Mouse (Mus musculus): ENCODE measurements at regions not wholly inside any gene's neighbourhood (a gene's known extent, or its start where the extent isn't known, plus 50 kb on each side); places are given as distances from the start of the nearest gene placed in this dataset.

DNA sequence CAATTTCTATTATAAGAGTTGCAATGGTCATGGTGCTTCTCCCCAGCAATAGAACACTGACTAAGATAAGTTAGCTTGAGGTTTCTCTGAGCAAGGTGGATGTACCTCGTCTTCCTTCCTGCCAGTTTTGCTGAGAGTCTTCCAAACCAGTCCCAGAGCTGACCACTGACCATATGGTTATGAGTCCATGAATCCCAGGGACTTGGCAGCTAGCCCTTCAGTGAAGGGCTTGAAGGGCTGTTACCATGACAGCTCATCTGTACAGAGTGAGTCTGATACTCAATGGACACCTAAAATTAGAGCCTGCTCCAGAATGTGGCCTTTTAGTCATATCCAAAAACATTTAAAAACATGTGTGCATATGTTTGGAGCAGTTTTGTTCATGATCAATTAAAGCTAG lies 297.5 kb upstream of the Thsd7b start:
- DNase-seq (ENCODE audit: low read depth in 2 of 2, low spot score in 2 of 2): no peak

DNA sequence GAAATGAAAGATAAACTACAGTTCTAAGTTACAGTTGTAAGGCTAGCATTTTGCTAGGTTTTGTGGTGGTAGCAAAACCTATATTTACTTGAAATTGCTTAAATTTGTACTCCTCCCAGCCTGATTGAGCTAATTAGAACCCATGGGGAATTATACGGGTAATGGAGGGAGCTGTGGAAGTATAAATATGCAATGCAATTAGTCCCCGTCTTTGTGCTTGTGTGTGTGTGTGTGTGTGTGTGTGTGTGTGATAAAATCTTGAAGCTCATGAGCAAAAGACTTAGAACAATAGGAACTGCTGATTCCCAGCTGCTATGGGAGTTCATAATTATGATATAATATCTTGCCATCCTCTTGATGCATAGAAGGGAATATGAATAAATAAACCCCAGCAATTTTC lies 321.7 kb upstream of the Thsd7b start:
- no peak for DNase-seq (ENCODE audit: low read depth in 2 of 2, low spot score in 2 of 2)

DNA sequence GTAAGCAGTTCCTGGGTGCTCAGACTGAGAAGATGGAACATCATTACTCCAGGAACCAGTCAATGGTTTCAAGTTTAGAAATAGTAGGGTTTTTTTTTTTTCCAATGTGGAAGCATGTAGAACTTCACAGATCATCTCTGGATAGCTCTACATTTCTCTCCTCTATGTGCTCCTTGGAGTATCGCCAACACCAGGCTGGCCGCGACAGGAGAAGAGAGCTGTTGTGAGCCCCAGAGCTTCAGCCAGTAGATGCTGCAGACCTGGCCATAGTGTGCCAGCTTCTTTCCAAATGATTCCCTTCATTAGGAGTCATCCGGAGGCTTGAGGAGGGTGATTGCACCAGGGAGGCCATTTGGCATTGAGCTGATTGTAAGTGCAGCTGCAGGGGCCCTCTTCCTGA lies 322.6 kb upstream of the Thsd7b start:
- DNase-seq (ENCODE audit: low read depth in 2 of 2, low spot score in 2 of 2): no peak

DNA sequence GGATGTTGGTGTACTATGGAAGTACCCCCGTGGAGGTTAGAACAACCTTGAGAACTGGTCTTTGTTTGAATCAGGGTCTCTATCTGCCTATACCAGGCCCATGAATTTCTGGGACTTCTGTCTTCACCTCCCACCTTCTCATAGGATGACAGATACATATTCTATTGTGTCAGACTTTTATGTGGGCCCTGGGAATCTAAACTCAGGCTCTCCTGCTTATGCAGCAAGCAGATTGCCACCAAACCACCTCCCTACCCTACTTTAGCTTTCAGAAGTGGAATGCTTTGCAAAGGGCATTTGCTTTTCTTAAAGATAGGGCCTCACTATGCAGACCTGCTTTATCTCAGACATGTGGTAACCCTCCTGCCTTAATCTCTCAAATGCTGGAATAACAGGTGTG lies 322.7 kb upstream of the Cxcr4 start:
- DNase-seq (ENCODE audit: low read depth in 2 of 2, low spot score in 2 of 2): no peak

DNA sequence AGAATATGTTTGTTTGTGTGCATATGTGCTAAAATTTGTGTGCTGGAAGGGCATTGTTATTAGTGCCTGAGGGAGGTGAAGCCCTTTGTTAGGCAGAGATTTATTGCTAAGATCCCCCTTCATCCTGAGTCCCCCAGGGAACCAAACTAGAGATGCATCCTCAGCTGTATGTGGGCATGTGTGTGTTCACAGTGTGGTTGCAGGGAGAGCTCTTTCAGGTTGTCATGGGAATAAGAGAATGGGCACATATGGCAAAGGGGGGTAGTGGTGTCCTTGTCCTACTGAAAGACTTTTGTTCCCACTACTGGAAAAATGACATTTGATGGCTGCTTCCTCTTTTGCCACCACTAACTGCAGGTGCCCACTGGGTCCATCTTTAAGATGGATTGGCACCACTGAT lies 320.4 kb upstream of the Cxcr4 start:
- DNase-seq (ENCODE audit: low read depth in 2 of 2, low spot score in 2 of 2): no peak

DNA sequence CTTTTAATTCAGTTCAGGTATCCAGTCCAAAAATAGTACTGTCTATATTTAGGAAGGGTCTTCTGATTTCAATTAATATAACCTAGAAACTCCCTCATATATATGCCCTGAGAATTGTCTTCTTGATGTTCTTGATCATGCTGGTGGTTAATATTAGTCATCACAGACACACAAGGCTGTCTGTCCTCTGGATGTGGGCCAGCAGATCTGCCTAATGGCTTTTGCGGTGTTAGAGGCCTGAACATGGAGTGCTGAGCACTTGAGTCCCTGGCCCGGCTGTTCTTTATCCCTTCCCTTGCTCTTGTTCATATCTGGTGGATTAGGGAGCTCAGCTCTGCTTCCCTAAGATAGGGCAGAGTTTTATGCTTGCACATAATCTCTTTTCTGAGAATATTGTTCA lies 315.5 kb upstream of the Cxcr4 start:
- DNase-seq (ENCODE audit: low read depth in 2 of 2, low spot score in 2 of 2): no peak

DNA sequence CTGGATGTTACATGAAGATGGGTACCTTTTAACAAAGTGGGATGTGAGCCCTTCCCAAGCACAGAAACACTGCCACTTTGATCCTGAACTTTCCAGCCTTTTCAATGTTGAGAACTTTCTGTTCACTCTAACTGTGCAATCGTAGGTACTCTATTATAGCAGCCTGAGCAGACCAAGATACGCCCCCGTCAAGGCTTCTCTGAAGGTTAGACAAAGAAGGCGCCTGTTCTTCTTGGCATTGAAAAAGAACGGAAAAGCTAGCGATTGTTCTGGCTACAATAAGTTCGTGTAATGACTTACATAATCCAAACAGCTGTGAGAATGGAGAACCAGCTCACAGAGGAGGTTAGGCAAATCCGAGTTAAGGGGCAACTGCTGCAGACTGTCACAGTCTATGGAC lies 305.9 kb upstream of the Cxcr4 start:
- DNase-seq (ENCODE audit: low read depth in 2 of 2, low spot score in 2 of 2): no peak

DNA sequence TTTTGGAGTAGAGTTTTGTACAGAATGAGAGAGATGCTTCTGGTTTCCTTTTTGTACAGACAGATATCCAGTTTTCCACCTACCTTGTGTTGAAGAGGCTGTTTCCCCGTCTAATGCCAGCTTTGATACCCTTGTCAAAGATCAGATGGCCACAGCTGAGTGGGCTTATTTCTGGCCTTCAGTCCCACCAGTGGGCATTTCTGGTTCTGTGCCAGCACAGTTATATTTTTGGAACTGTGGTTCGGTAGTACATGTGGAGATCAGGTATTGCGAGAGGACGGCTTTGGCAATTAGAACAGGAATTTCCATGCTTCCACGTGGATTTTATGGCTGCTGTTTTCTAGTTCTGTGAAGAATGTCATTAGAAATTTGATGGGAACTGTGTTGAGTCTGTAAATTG lies 302.5 kb upstream of the Cxcr4 start:
- DNase-seq (ENCODE audit: low read depth in 2 of 2, low spot score in 2 of 2): no peak

DNA sequence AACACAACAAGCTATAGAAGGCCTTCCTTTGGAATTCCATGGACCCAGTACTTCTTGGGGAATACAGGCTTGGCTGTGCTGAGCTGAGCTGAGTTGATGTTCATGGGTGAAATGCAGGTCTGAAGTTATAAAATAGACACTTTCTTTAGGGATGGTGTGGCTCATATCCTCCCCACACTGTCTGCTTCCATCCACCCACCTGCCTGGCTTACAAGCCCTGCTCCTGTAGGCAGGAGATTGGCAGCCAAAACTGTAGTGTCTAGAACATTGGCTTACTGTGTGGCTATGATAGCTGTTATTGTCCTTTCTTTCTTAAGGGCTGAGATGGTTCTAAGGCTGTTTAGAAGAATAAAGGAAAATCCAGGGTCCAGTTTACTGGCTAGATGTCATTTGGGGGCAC lies 286.2 kb upstream of the Cxcr4 start:
- DNase-seq (ENCODE audit: low read depth in 2 of 2, low spot score in 2 of 2): no peak

DNA sequence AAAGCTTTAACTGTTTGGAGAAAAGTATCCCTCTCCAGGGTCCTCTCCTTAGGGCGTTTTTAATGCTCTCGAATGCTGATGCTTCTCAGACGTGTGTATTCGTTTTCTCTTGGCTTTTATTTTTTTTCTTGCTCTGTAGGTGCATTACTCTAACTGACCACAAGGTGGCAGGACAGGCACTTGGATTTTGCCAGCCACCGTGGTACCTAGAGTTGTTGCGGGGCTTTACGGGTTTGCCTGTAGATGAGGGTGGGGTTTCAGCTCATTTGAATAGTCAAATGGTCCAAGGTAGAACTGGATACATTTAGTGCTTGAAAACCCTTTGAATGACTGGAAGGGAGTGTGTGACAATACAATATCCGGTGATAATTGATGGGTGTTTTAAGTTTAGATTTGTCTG lies 283.2 kb upstream of the Cxcr4 start:
- peak; percentile 4 to 6 for DNase-seq (ENCODE audit: low read depth in 2 of 2, low spot score in 2 of 2)

DNA sequence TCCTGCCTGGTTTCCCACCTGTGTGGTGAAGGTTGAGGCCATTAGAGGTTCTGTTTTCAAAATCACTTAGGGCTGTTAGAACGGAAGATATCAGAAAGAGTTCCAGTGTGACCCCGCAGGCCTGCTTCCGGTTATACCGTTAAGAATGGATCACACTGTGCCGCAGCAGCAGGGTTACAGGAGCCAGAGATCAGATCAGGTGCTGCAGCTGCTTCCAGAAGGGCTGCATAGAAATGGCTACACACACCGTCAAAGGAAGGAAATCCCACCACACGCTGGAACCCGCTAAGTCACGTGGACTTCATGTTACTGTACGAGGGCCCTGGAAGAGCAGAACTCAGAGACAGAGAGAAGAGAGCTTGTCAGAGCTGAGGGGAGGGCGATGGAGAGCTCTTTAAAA lies 282.1 kb upstream of the Cxcr4 start:
- no peak for DNase-seq (ENCODE audit: low read depth in 2 of 2, low spot score in 2 of 2)

DNA sequence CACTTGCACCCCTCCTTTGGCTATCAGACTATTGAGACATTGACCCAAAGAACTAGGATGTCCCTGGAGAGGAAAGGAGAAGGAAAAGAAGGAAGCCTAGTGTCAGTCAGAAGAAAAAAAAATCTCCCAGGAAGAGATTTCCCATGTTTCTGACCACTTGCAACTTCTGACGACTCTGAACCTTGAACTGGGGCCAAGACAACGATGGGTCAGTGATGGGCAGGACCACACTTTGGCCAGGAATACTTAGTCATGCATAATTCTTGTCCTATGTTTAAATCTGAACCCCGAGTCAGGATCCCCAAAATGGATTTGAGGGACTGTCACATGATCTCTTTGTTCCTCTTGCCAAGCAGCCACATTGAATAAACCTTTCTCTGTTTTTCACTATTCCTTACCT lies 276.7 kb upstream of the Cxcr4 start:
- DNase-seq (ENCODE audit: low read depth in 2 of 2, low spot score in 2 of 2): no peak

DNA sequence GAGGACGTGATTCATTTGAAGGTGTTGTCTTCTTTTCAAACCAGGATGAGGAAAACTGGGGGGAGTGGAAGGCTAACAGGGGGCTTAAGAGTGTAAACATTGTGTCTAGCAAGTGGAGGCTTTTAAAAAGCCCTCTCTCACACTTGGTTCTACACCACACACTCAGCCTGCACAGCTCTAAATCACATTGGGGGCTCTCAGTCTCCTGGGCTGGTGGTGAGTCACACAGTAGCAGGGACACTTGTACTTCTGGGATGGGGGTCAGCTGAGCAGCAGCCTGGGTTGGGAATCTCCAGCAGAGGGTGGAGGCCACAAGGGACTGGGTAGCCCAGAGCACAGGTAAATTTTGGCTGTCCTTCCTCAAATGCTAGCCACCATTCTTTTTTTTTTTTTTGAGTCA lies 268.4 kb upstream of the Cxcr4 start:
- DNase-seq (ENCODE audit: low read depth in 2 of 2, low spot score in 2 of 2): no peak

DNA sequence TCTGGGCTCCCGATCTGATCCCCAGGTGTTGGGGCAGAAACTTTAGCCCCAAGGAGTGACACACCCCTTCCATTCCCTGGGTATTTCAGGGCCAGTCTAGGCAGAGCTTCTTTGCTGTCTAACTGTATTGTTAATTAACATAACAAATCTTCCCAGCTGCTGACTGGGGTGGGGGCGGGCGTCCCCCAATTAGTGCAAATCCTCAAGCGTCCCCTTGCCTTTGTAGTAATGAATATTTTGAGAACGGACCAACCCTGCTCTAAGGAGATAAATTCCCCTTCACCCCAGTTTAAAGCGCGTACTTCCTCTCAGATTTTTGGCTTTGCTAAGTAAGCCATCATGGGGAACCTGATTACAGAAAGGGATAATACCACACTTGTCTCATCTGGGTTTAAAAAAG lies 268.0 kb upstream of the Cxcr4 start:
- no peak for DNase-seq (ENCODE audit: low read depth in 2 of 2, low spot score in 2 of 2)

DNA sequence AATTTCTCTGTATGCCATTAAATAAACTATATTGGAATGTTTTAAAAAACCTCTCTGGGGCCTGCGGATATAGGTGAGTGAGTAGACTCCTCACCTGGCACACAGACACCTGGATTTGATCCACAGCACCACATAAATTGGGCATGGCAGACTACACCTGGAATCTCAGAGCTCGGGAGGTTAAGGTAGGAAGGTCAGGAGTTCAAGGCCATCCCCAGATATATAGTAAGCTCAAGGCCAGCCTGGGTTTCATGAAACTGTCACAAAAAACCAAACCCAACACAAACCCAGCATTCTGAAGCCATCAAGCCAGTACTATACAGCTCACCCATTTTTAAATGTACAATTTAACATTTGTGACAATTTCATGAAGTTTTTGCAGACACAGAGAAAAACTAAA lies 266.6 kb upstream of the Cxcr4 start:
- no peak for DNase-seq (ENCODE audit: low read depth in 2 of 2, low spot score in 2 of 2)

DNA sequence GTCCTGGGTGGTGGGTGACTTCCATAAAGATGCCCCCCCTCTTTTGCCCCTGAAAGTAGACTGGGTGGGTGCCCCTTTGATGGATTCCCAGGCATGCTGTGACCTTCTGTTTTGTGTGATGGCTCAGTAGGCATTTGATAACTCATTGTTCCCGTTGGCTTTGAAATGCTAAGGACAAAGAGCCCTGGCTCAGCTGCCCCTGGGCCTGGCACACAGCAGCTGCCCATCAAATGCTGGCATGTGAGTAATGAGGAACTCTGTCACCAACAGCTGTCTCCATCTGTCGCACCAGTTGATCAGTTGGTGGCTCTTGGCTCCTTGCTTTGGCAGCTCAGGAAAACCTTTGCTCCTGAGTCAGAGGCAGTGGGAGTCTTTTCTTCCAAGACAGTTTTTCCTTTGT lies 264.8 kb upstream of the Cxcr4 start:
- no peak for DNase-seq (ENCODE audit: low read depth in 2 of 2, low spot score in 2 of 2)

DNA sequence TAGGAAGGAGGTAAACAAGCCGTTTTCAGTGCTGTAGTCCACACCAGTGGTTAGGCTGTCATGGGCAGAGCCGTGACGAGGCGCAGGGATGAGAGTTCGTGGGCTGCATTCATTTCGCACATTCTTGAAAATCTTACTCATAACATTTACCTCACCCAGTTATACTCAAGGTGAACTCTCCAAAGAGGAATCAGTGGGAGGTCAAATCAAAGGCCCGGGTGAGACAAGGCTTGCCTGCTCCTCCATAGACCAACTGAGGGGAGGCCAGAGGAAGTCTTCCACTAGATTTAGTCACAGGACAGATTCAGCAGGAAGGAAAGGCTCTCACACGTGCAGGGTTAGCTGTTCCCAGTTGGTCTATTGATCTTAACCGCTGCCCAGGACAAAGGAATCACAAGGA lies 262.6 kb upstream of the Cxcr4 start:
- no peak for DNase-seq (ENCODE audit: low read depth in 2 of 2, low spot score in 2 of 2)

DNA sequence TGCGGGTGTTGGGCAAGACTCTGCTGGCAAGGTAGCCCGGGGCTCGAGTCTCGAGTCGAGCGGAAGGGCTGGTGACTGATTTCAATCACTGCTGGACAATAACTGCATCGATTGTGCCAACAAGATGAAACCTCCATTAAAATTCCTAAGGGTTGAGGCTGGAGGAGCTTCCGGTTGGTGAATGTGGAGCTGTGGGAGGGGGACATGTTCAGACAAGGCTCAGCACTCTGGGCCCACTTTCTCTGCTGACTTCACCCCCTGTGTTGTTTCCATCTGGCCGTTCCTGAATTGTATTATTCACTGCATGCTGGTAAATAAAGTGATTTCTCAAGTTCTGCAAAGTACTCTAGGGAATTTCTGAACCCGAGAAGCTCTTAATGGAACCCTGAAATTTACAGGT lies 261.2 kb upstream of the Cxcr4 start:
- DNase-seq (ENCODE audit: low read depth in 2 of 2, low spot score in 2 of 2): no peak

DNA sequence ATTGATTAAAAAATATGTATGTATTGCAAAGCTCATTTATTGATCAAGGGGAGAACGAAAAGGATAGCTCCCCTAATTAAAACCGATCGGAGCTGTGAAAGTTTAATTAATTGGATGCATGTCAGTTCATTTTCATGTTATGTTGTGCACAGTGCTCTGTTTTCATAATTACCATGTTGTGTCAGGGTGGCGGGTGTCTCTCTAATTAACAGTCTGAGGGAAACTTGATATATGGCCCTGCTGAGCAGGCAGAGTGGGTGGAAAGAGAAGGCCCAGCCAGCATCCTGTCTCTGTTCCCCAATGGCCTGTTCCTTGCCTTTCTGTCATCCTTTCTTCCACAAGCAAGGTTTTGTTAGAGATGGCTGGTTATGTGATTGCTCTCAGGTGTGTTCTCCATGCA lies 245.3 kb upstream of the Cxcr4 start:
- no peak for DNase-seq (ENCODE audit: low read depth in 2 of 2, low spot score in 2 of 2)

DNA sequence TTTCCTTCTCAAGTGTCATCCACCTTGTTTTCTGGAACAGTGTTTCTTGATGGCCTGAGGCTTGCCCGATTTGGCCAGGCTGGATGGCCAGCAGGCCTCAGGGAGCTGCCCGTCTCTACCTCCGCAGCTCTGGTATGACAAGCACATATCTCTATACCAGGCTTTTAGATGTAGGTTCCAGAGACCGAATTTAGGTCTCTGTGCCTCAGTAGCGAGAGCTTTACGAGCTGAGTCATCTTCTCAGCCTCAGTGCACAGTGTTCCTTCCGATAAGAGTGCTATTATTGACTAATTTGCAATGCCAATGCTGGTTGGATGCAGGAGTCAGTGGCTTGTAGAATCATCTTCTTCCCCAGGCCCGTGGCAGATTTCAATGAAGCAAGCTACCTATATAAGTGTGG lies 243.4 kb upstream of the Cxcr4 start:
- DNase-seq (ENCODE audit: low read depth in 2 of 2, low spot score in 2 of 2): no peak

DNA sequence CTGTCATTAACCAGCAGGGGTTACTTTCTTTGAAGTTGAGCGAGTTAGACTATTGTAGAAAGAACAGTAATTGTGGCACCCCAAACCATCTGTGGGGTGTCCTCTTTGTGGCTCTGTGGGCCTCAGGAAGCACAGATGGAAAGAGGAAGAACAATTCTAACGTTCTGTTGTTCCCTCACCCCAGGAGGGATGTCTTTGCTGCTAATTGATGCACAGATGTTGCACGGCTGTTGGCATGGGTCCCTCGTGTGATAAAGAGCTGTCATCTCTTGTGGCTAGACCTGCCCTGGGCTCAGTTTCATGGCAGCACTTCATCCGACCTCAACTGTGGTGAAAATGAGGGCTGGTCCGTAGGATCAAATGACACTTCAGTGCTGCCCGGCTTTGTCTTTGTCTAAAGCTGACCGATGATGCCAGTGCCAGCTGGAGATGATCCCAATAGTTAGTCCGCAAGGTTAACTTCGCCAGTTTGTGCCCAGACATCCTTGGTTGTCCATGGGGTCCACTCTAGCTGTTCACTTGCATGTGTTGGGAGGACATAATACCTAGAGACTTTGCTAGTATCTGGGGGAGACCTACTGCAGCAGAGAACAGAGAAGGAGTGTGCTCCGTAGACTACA lies 241.1 kb upstream of the Cxcr4 start:
- no peak for DNase-seq (ENCODE audit: low read depth in 2 of 2, low spot score in 2 of 2)

DNA sequence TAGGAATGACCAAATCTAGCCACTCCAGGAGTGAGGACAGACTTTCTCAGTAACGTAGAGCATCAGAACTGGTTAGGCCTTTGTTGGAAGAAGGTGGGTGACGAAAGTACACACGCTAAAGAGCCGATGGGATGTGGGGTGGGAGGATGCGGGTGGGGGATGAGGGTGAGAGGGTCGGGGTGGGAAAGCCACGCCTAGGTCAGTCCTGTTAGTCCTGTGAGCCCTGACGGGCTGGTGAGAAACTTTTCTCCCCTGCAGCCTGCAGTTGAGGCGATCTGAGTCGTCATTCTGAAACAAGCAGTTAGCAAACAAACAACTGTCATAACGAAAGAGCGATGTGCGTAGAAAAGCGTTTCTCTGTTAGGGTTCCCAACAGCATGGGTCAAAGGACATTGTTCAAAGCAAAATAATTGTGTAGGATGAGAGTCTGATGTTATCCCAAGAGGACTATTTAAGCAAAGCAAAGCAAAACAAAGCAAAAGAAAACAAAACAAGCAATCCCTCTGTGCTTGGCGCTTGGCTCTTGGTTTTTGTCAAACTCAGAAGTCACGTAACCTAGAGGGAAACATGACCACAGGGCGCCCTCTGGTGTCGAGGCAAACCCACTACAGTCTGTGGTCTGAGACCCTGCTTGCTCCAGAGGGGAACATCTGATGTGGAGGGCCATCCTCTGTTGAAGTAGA lies 240.2 kb upstream of the Cxcr4 start:
- peak; percentile 81 to 88 for DNase-seq (ENCODE audit: low read depth in 2 of 2, low spot score in 2 of 2)

DNA sequence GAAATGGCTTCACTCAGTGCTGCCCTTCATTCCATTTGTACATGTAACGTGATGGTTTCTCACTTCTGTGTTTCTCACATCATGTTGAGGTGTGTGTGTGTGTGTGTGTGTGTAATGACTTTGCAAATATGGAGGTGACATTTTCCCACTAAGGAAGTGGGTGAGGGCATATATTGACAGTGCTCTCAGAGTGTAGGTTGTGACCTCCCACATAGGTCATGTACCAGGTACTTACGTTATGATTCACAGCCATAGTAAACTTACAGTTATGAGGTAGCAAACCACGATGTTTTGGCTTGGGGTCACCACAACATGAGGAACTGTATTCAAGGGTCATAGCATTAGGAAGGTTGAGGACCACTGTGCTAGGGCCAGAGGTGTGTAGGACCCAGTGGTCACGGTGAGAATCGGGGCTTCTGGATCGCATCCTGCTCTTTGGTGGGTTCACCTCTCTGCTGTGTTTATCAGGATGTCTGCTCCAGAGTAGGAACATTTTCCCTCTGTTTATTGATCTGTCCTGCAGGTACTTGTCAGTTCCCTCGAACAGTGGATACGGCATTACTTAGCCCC lies 238.7 kb upstream of the Cxcr4 start:
- DNase-seq (ENCODE audit: low read depth in 2 of 2, low spot score in 2 of 2): no peak
